Mouse (Mus musculus): ENCODE measurements at regions not wholly inside any gene's neighbourhood (a gene's known extent, or its start where the extent isn't known, plus 50 kb on each side); places are given as distances from the start of the nearest gene placed in this dataset.

DNA sequence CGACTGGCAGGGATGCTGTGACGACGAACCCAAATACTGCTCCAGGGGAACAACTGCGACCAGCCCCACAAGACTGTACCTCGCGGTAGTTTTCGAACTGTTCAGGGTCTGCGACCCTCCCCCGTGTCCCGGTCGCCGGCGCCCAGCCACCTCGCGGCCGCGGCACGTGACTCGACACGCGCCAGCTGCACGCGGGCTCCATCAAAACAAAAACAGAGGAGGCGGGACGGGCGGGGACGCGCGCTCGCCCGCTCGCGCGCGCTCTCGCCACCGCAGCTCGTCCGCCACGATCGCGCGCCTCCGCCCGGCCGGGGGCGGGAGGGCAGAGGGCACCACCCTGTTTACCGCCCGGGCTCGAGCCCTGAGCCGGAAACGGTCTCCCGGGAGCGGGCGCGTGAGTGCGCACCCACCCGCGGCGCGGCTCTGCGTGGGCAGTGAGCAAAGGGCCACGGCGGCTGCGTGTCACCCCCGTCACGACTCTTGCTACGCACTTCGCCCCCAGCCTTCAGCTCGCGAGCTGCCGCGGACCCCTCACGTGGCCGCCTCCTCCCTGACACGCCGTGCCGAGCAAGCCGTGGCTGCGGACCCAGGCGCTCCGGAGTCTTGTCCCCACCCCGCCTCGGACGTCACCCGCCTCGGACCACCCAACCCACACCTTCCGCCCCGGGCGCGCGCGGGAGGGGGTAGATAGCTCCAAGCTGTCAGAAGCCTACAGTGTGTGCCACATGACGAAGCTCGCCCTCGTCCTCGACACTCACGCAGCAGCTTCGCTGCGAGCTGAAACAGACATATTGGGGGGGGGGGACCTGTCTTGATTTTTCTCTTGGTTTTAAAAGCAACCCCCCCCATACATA is 182.1 kb upstream of the Mkln1 start:
- peak; percentile 87 for DNase-seq (ENCODE audit: low read depth, low spot score)

DNA sequence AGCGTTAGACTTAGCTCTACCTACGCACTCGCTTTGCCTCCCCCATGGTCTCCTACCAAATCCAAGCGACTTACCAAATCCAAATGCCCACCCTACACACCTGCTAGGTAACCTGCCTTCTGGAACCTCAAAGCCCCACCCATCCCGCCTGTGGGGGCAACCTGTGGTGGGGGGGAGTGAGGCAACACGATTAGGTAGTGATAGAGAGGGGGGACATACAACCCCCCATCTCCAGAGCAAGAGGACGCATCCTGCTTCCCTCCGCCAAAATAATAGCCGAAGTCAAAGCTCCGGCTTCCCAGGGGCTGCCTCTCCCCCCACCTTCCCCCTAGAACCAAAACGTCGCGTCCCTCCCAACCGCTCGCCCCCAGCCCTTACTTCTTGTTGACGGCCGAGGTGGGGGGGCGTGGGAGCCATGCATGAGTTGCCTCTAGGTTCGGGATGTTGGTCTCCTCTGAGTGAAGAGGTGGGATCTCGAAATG is 181.4 kb upstream of the Mkln1 start:
- DNase-seq (ENCODE audit: low read depth, low spot score): no peak

DNA sequence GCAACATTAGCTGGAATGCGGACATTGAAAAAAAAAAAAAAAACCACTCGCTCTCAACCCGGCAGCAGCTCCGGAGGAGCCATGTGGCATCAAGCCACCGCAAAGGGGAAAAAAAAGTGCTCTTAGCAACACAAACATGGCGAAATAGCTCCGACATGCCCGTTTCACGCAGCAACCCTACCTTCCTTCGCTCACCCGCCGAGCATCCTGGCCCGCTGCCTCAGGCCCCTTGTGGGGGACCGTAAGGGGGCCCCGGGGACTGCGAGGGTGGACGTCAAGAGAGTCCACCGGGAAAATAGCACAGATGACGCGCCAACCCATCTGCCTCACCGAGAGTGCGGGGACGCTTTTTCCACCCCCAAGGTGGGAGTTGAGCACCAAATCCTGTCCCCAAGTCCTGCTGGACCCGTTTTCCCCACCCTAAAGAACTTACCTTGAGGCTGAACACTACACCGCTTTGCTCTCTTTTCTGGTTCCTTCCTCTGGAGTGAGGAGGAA is 180.8 kb upstream of the Mkln1 start:
- peak; percentile 55 for DNase-seq (ENCODE audit: low read depth, low spot score)

DNA sequence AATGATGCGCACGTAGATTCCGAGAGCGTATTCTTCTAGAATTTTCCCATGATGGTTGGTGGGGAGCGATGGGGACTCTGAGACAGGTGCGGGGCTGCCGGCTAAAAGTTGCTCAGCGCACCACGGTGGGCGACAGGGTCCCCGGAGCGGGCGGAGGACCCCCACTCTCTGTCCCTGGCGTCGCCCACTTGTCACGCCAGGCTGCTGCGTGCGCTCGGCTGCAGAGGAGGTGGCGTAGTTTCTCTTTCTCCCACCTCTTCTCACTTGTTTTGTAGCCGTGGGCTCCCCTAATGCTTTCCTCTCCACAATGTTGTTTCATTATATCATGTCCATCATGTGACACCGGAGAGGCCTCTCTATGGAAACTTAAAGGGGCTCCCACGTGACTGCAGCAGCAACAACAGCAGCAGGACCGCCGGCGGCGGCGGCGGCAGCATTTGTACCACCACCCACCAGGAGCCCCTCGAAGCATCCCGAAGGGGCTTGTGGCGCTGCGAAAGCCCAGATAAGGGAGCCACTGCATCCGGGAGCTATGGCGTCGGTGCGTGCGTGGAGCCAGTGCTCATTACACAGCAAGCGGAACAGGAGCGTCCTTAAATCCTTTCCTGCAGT is 180.3 kb upstream of the Mkln1 start:
- peak; percentile 52 for DNase-seq (ENCODE audit: low read depth, low spot score)

DNA sequence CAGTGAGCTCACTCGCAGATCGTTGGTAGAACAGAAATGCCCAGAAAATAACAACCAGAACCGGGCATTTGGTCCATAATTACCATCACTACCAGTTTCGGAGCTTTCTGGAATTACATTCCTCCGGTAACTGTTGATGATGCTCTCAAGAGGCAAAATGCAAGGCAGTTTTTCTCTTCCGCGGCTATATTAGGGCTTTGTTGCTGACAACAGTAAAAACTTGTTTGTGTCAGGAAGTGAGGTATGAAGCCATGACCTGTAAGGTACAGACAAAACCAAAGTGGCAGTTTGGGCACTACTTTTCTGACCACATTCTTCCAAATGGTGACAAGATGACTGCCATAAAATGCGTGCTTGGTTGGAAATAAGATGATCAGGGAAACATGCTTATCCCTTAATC is 179.7 kb upstream of the Mkln1 start:
- DNase-seq (ENCODE audit: low read depth, low spot score): no peak

DNA sequence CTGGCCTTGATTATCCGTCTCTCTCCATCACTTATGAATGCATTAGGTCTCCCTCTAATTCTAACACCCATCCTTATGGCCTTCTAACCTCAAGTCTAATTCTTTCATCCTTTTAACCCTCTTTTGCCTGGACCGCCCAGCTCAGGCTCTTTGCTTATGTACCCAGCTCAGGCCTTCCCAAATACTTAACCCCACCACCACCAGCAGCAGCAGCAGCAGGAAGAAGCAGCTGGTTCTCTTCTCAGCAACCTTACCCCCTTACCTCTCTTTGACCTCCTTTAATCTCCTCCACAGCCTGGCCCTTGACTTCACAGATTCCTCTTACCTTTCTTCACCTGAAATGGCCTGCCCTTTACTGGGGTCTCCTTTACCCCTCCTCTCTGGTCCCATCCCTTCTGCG is 178.8 kb upstream of the Mkln1 start:
- DNase-seq (ENCODE audit: low read depth, low spot score): peak; percentile 28

DNA sequence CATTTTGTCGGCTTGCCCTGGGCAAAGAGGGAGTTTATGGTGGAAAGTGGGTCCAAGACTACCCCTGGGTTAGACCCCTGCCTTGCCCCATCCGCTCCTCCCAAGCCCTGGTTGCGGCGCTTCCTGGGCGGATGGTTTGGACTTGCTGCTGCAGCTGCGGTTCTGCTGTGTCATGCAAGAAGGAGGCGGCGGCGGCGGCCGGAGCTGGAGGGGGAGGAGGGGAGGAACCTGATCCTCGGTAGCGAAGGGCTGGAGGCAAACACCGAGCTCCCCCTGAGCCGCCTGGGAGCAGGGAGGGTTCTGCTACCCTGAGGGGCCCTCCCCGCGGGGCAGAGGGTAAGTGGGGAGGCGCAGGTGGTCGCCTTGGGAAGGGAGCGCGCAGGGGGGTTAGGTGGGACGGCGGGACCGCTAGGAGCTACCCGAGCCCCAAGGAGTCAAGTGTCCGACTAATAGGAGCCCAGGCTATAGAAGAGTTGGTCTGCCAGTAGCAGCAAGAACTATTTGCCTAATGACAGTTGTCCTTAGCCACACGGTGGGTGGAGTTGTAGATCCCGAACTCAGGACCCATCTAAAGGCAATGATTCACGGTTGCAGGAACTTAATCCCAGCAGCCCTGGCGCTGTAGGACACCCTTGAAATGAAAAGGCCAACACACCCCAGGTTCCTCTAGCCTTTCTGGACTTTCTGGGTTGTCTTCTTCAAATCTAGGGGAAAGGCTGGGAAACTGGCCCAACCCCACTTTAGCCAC is 178.2 kb upstream of the Mkln1 start:
- DNase-seq (ENCODE audit: low read depth, low spot score): peak; percentile 88

DNA sequence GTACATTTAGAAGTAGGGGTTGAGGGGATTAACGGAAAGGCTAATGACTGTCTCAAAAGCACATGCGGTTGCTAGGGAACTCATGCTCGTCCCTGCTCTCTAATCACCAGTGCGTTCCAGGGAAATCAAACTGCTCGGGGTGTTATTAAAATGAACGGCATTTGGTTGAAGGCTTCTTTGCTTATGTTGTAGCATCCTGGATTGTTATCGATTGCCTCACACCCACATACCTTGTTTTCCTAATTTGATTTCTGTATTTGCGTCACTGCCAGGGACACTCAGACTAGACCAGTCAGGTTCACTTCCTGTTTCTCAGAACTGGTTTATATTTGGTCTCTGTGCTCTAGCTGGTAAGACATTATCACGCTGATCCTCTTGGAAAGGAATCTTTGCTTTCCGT is 177.0 kb upstream of the Mkln1 start:
- DNase-seq (ENCODE audit: low read depth, low spot score): no peak

DNA sequence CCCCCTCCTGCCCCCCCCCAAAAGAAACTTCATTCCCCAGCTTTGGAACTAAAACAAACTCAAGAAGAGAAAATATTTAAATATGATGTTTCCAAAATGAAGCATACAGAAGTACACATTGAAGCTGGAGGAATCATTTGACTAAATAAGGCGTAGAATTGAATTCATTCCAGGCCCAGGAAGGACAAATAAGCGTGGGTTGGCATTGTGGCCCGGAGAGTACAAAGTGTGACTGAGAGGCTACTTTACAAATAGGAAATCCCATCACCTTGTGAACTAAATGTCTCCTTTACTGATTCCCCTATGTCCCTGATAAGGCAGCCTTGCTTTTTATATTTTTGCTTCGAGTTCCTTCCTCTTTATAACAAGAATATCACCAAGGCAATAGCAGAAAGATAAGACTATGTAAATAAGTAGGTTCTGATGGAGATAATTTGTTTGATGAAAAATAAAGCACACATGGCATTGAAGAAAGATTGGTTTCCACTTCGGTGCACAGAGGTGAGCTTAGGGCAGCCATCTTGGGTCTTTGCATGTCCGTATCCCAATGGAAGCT is 176.4 kb upstream of the Mkln1 start:
- no peak for DNase-seq (ENCODE audit: low read depth, low spot score)

DNA sequence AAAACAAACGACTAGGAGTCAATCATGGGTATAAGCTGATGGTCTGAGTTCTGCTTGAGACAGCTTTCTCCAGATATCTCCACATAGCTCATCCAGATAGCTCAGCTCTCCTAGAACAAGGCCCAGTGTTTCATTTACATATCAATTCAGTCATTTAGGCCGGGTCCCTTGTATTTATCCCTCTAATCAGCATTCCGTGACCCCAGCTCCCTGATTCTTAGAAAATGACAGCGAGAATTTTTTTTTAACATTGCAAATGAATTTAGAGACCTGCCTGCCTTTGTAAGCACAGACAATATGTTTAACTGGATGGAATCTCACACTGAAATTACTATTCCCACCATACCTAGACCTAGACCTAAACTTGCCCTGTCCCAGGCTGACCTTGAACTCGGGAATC is 171.1 kb upstream of the Mkln1 start:
- peak; percentile 81 for DNase-seq (ENCODE audit: low read depth, low spot score)

DNA sequence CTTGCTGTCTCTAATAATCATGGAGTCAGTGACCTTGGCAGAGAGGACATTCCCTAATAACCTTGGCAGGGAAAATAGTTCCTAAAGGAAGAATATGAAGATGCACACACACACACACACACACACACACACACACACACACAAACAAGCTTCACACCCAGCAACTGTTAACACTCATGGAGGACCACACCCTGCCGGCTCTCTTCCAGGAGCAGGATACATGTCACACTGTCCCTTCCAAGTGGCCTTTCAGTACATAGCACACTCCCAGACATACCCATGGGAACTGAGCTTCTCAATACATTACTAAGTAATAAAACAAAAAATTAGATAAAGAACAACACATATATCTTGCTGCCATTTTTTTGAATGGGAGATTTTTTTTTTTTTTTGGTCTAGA is 170.5 kb upstream of the Mkln1 start:
- DNase-seq (ENCODE audit: low read depth, low spot score): no peak

DNA sequence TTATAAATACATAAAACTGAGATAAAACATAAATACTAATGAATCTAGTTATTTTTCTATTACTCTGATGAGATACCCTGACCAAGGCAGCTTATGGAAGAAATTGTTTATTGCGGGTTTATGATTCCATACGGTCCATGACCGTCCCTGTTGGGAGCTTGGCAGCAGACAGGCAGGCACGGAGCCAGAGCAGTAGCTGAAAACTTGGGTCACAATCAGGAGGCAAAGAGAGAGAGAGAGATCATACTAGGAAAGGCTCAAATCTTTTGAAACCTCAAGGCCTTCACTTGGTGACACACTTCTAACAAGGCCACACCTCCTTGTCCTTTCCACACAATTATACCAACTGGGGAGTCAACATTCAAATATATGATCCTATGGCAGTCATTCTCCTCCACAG is 166.7 kb upstream of the Mkln1 start:
- DNase-seq (ENCODE audit: low read depth, low spot score): no peak

DNA sequence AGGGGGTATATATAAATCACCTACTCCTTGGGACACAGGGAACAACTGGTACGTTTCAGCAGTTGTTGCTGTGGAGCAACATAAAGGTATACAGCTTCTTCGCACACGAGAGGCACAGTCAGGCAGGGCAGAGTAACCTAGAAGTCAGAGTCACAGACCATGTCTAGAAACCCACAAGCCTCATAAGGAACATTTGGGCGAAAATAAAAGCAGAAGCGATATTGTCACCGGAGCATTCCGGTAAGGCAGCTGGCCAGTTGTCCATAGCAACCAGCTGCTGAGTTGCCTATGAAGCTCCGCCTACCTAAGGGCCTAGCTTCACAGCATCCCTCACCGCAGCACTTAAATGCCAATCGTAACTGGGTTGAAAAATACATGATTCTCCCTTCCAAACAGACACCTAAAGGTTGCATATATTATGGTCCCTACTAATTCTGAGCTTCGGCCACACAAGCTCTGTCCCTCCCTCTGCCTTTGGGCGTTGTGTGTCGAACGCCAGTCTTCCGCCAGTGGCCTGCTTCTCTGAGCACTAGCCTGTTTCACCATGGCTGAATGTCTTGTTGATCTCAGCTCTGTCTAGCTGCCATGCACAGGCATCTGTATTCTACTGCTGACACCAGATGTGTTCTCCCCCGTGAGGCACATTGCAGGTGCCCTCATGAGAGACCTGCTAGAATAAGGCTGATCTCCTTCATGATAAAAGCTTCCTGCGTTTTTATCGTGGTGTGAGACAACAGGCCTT is 165.1 kb upstream of the Mkln1 start:
- peak; percentile 35 for DNase-seq (ENCODE audit: low read depth, low spot score)

DNA sequence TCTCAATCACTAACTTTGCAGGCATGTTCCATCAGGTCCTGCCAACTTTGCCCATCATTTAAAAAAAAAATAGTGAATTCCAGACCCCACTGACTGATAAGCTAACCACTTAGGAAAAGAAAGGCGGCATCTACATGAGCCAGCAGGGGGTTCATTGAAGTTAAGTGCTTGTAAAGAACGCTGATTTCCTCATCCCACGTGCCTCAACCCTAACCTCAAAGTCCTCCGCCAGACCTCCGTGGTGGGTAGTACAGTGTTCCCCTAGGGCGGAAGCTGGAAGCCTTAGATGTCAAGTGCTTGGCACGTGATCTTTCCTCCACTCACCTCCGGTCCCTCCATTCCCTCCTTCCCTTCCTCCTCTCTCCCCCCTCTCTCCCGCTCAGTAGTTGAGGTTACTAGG is 158.5 kb upstream of the Mkln1 start:
- DNase-seq (ENCODE audit: low read depth, low spot score): peak; percentile 91

DNA sequence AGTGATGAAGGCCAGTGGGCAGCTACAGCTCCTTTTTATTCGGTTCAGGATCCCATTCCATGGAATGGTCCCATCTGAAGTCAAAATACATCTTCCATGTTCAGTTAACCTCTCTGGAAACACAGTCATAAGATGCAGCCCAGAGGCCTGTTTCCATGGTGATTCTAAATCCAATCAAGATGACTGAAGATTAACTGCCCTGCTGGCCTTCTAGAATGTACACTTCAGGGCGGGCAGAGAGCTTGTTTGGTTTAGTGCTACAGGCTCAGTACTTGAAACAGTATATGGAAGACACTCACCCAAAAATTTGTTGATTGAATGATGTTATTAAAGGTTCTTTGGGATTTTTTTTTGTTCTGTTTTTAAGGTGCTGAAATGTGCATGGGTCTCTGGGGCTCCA is 148.0 kb upstream of the Mkln1 start:
- DNase-seq (ENCODE audit: low read depth, low spot score): no peak

DNA sequence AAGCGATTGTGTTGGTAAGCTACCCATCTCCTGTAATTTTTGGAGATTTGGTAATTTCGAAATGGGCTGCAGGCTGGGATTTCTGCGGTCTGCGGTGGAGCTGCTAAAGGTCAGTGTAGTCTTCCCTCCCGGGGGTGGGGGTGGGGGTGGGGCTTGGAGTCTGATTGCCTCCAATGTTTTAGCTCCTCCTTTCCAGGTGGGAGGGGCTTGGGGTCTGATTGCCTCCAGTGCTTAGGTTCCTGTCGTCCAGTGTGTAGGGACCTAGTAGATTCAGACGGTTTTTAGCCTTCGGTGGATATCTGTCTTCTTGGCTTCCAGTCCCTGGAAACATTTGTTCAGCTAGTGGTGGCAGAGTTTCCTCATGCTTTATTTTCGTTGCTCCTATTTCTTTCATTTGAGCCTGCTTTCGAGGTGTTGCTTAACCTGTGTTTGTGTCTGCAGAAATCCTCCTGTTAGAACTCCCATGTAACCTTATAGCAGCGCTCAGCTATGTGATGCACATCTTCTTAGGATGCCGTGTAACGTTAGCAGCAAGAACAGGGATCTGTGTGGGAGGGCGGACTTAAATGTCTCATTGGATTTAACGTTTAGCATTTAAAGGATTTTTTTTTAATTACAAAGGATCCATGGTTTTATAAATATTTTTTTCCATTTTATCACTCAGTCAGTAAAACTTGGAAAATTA is 145.1 kb upstream of the Mkln1 start:
- DNase-seq (ENCODE audit: low read depth, low spot score): peak; percentile 91

DNA sequence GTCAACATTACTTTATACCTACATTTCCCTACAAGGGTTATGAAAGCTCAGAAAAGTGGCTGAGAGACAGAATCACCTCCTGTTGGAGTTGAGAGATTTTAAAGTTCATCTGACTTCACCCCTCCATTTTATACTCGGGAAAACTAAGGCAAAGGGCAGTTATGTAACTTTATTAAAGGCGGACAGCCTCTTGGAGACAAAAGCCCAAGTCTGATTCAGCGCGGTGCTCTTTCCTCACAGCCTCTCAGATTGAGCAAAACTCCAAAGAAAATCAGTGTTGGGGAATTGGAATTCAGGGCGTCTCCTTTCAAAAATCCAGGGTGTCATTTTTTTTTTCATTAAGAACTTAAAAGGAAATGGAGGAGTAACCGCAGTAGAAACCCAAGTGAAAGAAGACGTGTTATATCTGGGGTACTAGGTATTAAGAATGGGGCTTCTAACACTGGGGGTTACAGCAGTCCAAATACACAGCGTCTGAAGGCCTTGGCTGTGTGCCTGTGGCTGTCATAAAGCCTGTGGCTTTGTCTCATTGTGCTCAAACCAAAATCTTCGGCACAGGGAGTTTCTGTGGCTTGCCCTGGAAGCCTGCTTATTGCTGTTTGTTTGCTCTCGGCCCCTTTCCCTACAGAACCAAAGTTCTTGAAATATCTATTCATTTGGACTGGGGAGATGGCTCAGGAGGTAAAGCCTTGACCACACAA is 137.7 kb upstream of the Mkln1 start:
- no peak for DNase-seq (ENCODE audit: low read depth, low spot score)

DNA sequence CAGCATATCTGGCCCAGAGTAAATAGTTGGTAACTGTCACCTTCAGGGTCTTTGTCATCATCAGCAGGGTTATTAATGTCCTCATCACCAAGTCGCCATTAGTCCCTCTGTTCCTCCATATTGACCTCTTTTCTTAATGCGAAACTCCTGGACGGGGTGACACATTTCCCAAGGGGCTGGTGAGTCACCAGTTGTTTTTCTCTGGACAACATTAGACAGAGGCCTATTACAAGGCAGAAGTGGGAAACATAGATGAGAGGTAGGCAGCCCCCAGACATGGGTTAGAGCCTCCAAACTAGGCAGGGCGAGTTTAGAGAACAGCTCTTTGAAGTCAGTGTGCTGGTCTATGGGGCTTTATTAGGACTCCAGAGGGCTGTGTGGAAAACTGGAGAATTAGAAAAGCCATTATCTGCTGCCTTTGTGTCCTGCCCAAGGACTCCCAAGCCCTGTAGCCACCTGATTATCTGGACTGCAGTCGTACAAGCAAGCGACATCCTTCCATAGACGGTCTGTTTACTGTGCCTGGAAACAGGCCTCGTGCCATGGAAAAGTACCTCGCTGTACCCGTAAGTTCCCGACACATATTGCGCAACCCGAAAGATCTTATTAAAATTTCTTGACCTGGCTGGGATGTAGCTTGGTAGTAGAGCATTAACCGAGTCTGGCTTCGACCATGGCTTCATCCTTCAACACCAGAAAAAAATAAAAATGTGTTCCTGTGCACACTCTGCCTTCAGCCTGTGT is 136.6 kb upstream of the Mkln1 start:
- no peak for DNase-seq (ENCODE audit: low read depth, low spot score)

DNA sequence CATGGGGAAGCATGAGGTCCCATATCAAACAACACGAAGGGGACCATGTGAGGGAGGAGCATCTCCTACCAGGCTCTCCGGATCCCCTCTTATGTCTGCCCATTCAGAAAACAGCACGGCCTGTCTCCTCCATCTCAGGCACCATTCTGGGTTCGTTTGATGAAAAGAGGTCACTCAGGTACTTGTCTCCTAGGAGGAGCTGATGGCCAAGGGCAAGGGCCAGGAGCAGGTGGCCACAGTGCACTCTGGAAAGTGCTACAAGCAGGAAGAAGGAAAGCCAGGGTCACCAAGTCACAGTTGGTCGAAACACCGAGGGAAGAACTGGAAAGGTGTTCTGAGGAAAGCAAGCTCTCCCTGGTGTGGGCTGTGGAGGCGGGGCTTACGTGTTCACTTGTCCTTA is 135.9 kb upstream of the Mkln1 start:
- DNase-seq (ENCODE audit: low read depth, low spot score): no peak

All from ZHBTc4 (cell line).